ENCODE assay signal across 16 mouse cellular contexts in the genomic region with DNA sequence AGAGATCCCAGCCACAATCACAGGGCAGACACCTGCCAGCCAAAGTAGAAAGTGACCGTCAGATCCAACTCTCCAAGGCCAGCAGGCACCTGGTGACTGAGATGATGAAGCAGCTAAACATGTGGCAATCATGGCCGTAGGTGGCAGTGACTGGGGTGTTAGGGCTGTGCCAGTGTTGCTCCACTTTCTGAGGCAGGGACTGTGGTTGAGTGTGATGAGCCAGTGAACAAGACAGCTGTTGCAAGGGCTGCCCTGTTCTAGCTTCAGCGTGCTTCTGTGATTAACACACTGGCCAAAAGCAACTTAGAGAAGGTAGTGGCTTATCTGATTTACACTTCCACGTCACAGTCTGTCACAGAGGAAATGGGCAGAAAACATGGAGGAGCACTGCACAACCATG.
"Had no signal": no experiment of that assay in that cellular context is flagged by ENCODE, and none has a peak within 500 bp of the region (broad histone marks: within the 10 kb centered on the region; RNA-seq: fewer than 3 reads in every experiment).

No protein-coding gene starts in this region.

- H3K27me3 ChIP-seq: midbrain, embryonic 13.5 days; midbrain, embryonic 15.5 days; neural tube, embryonic 12.5 days had no signal

- H3K4me1 ChIP-seq: midbrain, embryonic 10.5 days; midbrain, embryonic 13.5 days; midbrain, embryonic 15.5 days; neural tube, embryonic 12.5 days had no signal

- ATAC-seq: midbrain, embryonic 13.5 days; midbrain, embryonic 15.5 days had no signal

- H3K27ac ChIP-seq: midbrain, embryonic 10.5 days; midbrain, embryonic 13.5 days; midbrain, embryonic 15.5 days; neural tube, embryonic 12.5 days had no signal

- DNase-seq: lung, adult 18-20 months; lung, embryonic 14.5 days; lung, postnatal 10 days; lung, postnatal 4 days; retina, postnatal 1 day; right cerebral cortex, adult 18-20 months; right cerebral cortex, postnatal 25 days; right cerebral cortex, postnatal 4 days; spleen, adult 18-20 months; thymus, adult 18-20 months; thymus, postnatal 14 days; thymus, postnatal 36 days had no signal

- H3K4me2 ChIP-seq: lung, embryonic 14.5 days; midbrain, embryonic 13.5 days; midbrain, embryonic 15.5 days; neural tube, embryonic 12.5 days had no signal

- H3K9ac ChIP-seq: lung, embryonic 14.5 days; midbrain, embryonic 13.5 days; midbrain, embryonic 15.5 days; neural tube, embryonic 12.5 days had no signal

- H3K9me3 ChIP-seq: midbrain, embryonic 13.5 days; midbrain, embryonic 15.5 days; neural tube, embryonic 12.5 days had no signal

- H3K4me3 ChIP-seq: midbrain, embryonic 10.5 days; midbrain, embryonic 13.5 days; midbrain, embryonic 15.5 days; neural tube, embryonic 12.5 days had no signal

- H3K36me3 ChIP-seq: midbrain, embryonic 10.5 days; midbrain, embryonic 13.5 days; midbrain, embryonic 15.5 days; neural tube, embryonic 12.5 days had no signal
